Mouse (Mus musculus): ENCODE results near the gene Ankrd50. TPM values are rescaled to one million over a fixed set of nuclear protein-coding genes. Genes with fewer than 3 reads are reported as not detected.

Gene Ankrd50
- polyA plus RNA-seq, 1 experiment from 2014 or later: 6.5 TPM

DNA sequence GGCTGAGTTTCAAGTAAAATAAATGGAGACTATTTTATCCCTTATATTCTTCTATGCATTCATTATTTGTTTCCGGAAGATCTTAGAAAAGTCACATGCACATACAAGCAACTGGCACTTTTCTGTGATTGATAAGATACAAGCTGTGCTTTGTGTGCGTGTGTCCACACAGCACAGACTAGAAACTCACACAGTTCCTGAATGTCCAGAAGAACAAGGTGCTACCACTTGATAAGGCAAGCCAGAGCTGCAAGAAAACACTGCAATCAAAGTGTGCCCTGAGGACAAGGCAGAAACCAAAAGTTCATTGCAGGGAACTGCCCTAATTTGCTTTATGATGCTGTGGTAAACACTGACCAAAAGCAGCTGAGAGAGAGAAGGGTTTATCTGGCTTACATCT, 6.1 kb upstream of the Ankrd50 start:
- WGBS (ENCODE audit: insufficient replicate concordance): 26% methylated on average over 2 of the region's 2 CpGs
- Histone ChIP-seq H3K27me3 (replicated peaks) (peaks cover 4% of the 10 kb centered on the region), H3K9ac (no peak overlapping the region), H3K4me3 (no peak overlapping the region), H3K4me2 (no peak overlapping the region), H3K36me3 (no peaks in the 10 kb centered on the region), H3K4me1 (no peaks in the 10 kb centered on the region), H3K9me3 (replicated peaks) (no peaks in the 10 kb centered on the region), H3K27ac (no peak overlapping the region)
- no peak for ATAC-seq

DNA sequence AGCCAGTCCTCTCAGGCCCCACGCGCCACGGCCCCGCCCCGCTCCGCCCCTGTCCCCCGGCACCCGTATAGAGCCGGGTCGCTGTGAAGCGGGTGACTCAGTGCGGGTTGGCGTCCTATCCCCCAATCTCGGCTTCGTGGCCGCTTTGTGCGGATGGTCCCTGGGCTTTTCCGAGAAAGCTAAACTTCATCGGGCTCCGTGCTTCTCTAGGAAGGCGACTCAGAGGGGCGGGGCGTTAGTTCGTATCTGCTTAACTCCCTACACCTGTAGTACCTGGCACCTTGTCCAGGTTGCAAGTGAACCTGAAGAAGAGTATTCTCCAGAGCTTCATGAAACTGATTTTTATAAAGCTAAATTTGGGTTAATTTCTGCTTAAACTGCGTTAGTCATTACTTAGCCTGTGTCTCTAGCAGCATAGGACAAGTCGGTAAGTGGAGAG, 482 bp upstream of the Ankrd50 start:
- ATAC-seq: no peak
- Histone ChIP-seq H3K4me1 (peaks cover 27% of the 10 kb centered on the region), H3K4me3 (peak overlapping the region; percentile 80), H3K27me3 (replicated peaks) (peaks cover 4% of the 10 kb centered on the region), H3K4me2 (peak overlapping the region; percentile 98), H3K27ac (0 out of 2 replicates have a peak overlapping the region, but pooled peaks have one; percentile 45), H3K9me3 (replicated peaks) (no peaks in the 10 kb centered on the region), H3K36me3 (peaks cover 4% of the 10 kb centered on the region; the same call in 1 of the 2 replicates), H3K9ac (no peak overlapping the region)
- 3% methylated on average over 26 of the region's 26 CpGs for WGBS (ENCODE audit: insufficient replicate concordance)

DNA sequence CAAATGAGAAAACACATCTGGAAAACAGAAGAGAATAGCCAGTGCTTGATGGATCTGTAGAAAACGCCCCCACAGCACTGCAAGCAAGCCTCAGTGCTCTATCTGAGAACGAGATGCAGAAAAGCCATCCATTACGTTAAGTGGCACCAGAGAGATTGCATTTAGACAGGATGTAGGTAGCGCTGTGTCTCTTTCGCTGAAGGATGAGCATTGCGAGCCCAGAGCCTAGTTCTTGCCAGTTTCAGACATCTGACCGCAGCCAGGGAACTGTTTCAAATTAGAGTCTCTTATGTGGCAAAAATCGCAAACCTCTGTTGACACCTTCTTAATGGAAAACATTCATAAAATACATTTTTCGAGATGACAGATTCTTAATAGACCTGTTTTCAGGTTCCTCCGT, 1.1 kb downstream of the Ankrd50 start:
- 40% methylated on average over 10 of the region's 10 CpGs for WGBS (ENCODE audit: insufficient replicate concordance)
- Histone ChIP-seq H3K9ac (peak overlapping the region; percentile 85), H3K4me3 (peak overlapping the region; percentile 80), H3K4me1 (peaks cover 27% of the 10 kb centered on the region), H3K9me3 (replicated peaks) (no peaks in the 10 kb centered on the region), H3K27ac (no peak overlapping the region), H3K27me3 (replicated peaks) (peaks cover 4% of the 10 kb centered on the region), H3K36me3 (peaks cover 7% of the 10 kb centered on the region; the same call in 1 of the 2 replicates), H3K4me2 (peak overlapping the region; percentile 98)
- no peak for ATAC-seq

DNA sequence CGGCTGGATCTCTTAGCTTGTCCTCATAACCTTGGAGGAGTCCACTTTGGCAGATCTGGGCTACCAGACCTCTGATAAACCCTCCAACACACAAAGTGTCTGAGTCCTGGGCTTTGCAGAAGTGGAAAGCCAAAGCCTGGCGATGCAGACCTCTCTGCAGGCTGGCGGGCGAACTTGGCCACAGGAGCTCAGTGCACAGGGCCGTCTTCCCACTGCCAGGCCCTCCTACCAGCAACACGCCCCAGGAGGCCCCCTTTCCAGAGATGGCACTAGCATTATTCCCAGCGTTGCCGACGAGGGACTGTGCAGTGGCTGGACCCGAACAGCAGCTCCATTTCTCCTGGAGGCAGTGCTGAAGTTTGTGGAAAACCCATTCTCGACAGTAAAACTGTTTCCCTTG, 1.9 kb downstream of the Ankrd50 start:
- WGBS (ENCODE audit: insufficient replicate concordance): 67% methylated on average over 11 of the region's 11 CpGs
- no peaks in the 10 kb centered on the region for H3K9me3 ChIP-seq (replicated peaks)
- no peak for ATAC-seq
- H3K9ac ChIP-seq: no peak overlapping the region
- H3K27ac ChIP-seq: no peak overlapping the region
- H3K4me3 ChIP-seq: peak overlapping the region; percentile 80
- H3K36me3 ChIP-seq: peaks cover 7% of the 10 kb centered on the region; the same call in 1 of the 2 replicates
- H3K4me1 ChIP-seq: peaks cover 27% of the 10 kb centered on the region
- H3K4me2 ChIP-seq: peak overlapping the region; percentile 98
- peaks cover 4% of the 10 kb centered on the region for H3K27me3 ChIP-seq (replicated peaks)

DNA sequence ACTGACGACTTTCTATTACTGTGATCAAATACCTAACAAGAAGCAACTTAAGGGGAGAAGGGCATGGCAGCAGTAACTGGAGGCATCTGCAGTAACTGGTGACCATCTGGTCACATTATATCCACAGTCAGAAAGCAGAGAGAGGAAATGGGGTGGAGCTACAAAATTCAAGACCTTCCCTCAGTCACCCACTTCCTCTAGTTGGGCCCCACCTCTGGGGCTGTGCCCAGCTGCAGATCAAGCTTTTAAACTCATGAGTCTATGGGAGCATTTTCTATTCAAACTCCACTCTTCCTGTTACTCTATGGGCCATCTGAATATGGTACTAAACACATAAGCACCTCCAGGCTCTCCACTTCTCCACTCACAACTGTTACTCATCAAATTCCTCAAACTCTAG, 3.5 kb downstream of the Ankrd50 start:
- Histone ChIP-seq H3K4me2 (peak overlapping the region; percentile 8; the same call in 1 of the 2 replicates), H3K9ac (no peak overlapping the region), H3K4me3 (no peak overlapping the region; the same call in 1 of the 2 replicates), H3K27me3 (replicated peaks) (no peaks in the 10 kb centered on the region), H3K36me3 (peaks cover 11% of the 10 kb centered on the region), H3K27ac (no peak overlapping the region), H3K9me3 (replicated peaks) (no peaks in the 10 kb centered on the region), H3K4me1 (peaks cover 27% of the 10 kb centered on the region)
- 58% methylated on average over 1 of the region's 1 CpGs for WGBS (ENCODE audit: insufficient replicate concordance)
- no peak for ATAC-seq

DNA sequence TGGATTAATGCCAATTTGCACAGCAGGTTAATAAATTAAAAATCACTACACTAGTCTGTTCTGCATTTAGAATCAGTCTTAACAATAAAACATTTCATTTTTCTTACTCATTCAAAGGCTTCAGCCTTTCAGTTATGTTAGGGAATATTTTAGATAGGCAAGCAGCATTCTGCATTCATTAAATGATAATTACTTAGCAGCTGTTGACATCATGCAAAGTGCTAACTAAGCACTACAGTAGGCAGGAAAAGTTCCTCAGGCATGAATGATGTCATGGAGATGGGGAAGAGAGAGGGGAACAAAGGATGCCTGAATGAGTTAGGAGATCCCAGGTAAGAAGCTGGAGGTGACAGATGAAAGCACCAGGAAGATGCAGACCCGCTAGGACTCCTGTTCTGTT, 6.7 kb downstream of the Ankrd50 start:
- no peaks in the 10 kb centered on the region for H3K9me3 ChIP-seq (replicated peaks)
- no peak overlapping the region for H3K4me3 ChIP-seq
- ATAC-seq: no peak
- peaks cover 6% of the 10 kb centered on the region; the same call in 1 of the 2 replicates for H3K4me1 ChIP-seq
- no peak overlapping the region for H3K27ac ChIP-seq
- H3K9ac ChIP-seq: no peak overlapping the region
- no peak overlapping the region for H3K4me2 ChIP-seq
- peaks cover 11% of the 10 kb centered on the region for H3K36me3 ChIP-seq
- 47% methylated on average over 1 of the region's 1 CpGs for WGBS (ENCODE audit: insufficient replicate concordance)
- no peaks in the 10 kb centered on the region for H3K27me3 ChIP-seq (replicated peaks)

DNA sequence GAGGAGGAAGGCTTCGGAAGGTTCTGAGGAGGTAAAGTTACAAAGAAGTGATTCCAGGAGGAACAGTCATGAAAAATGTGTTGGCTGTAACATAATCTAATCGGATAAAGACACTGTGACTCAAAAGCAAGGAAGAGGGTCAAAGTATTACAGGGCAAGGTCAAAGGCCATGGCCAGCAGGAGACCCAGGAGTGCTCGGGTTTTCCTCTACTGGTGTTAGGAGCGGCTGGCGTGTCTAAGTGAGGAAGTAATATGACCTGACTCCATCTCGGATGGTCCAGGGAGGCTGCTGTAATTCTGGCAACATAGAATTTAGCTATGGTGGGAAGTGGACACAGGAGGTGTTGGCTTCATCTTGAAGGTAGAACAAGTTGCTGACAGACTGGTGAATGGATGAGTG, 9.1 kb downstream of the Ankrd50 start:
- Histone ChIP-seq H3K9ac (no peak overlapping the region), H3K4me2 (no peak overlapping the region), H3K4me1 (no peaks in the 10 kb centered on the region), H3K9me3 (replicated peaks) (no peaks in the 10 kb centered on the region), H3K27me3 (replicated peaks) (no peaks in the 10 kb centered on the region), H3K36me3 (peaks cover 8% of the 10 kb centered on the region), H3K27ac (no peak overlapping the region), H3K4me3 (no peak overlapping the region)
- 72% methylated on average over 6 of the region's 6 CpGs for WGBS (ENCODE audit: insufficient replicate concordance)
- ATAC-seq: no peak

DNA sequence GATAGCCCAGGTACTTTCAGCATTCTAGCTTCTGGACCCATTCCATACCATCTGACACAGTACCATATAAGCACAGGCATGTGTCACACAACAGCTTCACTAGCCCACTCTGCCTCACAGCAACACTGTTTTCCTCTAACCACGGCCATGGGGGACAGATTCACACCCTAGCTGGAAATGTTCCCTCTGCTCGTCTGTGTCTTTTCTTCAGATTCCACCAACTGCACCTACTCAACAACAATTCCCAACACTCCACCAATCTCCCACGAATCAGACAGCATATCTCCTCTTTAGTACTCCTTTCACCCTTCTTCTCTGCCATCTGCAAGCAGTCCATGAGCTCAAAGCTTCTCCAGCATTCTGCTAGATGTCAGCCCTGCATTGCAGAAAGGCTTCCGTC, 11.5 kb downstream of the Ankrd50 start:
- Histone ChIP-seq H3K27ac (no peak overlapping the region), H3K4me3 (no peak overlapping the region), H3K9ac (no peak overlapping the region), H3K36me3 (peaks cover 4% of the 10 kb centered on the region), H3K27me3 (replicated peaks) (no peaks in the 10 kb centered on the region), H3K9me3 (replicated peaks) (no peaks in the 10 kb centered on the region), H3K4me1 (no peaks in the 10 kb centered on the region), H3K4me2 (no peak overlapping the region)
- ATAC-seq: no peak
- 73% methylated on average over 4 of the region's 4 CpGs for WGBS (ENCODE audit: insufficient replicate concordance)

DNA sequence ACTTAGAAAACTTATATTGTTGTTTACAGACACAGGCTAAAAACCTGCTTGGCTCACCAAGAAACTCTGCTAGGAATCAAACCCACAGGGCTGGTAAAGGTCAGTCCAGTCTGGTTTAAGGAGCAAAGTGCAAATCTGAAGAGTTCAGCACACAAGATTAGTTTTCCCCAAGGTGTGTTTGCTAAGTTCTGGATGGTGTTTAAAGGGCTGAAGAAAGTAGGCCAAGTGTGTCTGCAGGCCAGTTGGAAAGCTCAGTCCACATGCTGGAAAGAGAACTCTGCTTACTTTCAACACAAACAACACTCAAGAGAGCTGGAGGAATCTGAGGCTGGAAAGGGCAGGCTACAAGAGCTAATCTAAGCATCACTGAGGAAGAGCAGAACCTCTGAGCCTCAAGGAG, 13.1 kb downstream of the Ankrd50 start:
- H3K27ac ChIP-seq: no peak overlapping the region
- H3K4me2 ChIP-seq: no peak overlapping the region
- ATAC-seq: no peak
- H3K9me3 ChIP-seq (replicated peaks): no peaks in the 10 kb centered on the region
- no peaks in the 10 kb centered on the region for H3K4me1 ChIP-seq
- no peaks in the 10 kb centered on the region for H3K27me3 ChIP-seq (replicated peaks)
- H3K9ac ChIP-seq: no peak overlapping the region
- H3K4me3 ChIP-seq: no peak overlapping the region
- H3K36me3 ChIP-seq: peaks cover 3% of the 10 kb centered on the region; the same call in 1 of the 2 replicates

DNA sequence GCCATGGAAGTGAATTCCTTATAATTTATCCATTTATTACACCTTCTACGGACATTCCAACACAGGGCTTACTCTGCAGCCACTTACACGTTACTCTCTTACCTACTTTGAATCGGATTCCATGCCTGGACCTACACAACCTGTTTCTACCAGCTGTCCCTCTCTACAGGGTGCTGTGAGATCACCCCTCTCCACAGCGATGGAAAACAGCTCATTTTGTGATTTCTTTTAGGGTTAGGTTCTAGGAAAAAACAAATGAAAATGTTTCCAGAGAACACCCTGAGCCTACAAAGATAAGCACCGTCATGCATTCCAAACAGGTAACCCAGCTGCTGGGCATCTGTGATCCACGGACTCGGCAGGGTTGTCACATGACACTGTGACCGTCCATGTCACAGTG, 16.5 kb downstream of the Ankrd50 start:
- Histone ChIP-seq H3K4me1 (no peaks in the 10 kb centered on the region), H3K9me3 (replicated peaks) (no peaks in the 10 kb centered on the region), H3K4me2 (no peak overlapping the region), H3K4me3 (no peak overlapping the region), H3K9ac (no peak overlapping the region), H3K36me3 (0 out of 2 replicates have a peak, but pooled peaks cover 5% of the 10 kb centered on the region), H3K27ac (no peak overlapping the region), H3K27me3 (replicated peaks) (no peaks in the 10 kb centered on the region)
- WGBS (ENCODE audit: insufficient replicate concordance): 78% methylated on average over 8 of the region's 8 CpGs
- ATAC-seq: no peak

DNA sequence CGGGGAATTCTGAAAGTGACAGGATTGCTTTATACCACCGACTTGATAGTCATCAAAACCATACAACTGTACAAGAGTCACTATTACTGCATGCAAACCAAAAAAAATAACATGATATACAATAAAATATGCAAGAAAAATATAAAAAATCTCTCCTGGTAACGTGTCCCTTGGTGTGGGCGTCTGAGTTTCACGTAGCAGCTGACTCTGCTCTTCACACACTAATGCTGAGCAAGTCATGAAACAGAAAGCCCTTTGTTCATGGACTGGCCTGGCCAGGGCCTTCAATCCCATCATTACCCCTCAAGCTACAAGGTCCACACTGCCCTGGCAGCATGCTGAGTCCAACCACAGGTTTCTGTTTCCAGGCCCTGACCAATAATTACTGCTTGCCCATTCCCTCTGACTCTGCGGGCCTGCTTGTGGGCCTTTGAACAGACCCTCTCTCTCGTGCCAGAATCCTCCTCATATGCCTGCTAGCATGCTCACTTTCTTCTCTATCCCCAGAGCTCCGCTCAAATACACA, 17.7 kb downstream of the Ankrd50 start:
- WGBS (ENCODE audit: insufficient replicate concordance): 74% methylated on average over 8 of the region's 8 CpGs
- no peak overlapping the region for H3K9ac ChIP-seq
- no peak overlapping the region for H3K27ac ChIP-seq
- peaks cover 14% of the 10 kb centered on the region; the same call in 1 of the 2 replicates for H3K36me3 ChIP-seq
- no peak overlapping the region for H3K4me3 ChIP-seq
- H3K4me1 ChIP-seq: no peaks in the 10 kb centered on the region
- no peak overlapping the region for H3K4me2 ChIP-seq
- no peaks in the 10 kb centered on the region for H3K27me3 ChIP-seq (replicated peaks)
- ATAC-seq: no peak
- no peaks in the 10 kb centered on the region for H3K9me3 ChIP-seq (replicated peaks)

DNA sequence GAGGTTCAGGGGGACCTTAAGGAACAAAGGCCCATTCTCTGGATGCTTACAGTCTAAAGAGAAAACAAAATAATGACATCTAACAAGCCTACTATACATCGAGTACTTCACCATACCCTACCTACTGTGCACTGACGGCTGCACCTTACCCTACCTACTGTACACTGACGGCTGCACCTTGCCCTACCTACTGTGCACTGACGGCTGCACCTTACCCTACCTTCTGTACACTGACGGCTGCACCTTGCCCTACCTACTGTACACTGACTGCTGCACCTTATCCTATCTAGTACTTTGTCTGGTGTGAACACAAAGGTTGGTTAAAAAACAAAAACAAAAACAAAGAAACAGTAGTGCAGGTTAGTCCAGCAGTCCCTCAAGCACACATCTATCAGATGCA, 18.5 kb downstream of the Ankrd50 start:
- ATAC-seq: no peak
- H3K4me2 ChIP-seq: no peak overlapping the region
- H3K36me3 ChIP-seq: peaks cover 14% of the 10 kb centered on the region; the same call in 1 of the 2 replicates
- H3K27me3 ChIP-seq (replicated peaks): no peaks in the 10 kb centered on the region
- no peaks in the 10 kb centered on the region for H3K4me1 ChIP-seq
- H3K9me3 ChIP-seq (replicated peaks): no peaks in the 10 kb centered on the region
- H3K9ac ChIP-seq: no peak overlapping the region
- H3K4me3 ChIP-seq: no peak overlapping the region
- no peak overlapping the region for H3K27ac ChIP-seq
- 76% methylated on average over 5 of the region's 5 CpGs for WGBS (ENCODE audit: insufficient replicate concordance)

DNA sequence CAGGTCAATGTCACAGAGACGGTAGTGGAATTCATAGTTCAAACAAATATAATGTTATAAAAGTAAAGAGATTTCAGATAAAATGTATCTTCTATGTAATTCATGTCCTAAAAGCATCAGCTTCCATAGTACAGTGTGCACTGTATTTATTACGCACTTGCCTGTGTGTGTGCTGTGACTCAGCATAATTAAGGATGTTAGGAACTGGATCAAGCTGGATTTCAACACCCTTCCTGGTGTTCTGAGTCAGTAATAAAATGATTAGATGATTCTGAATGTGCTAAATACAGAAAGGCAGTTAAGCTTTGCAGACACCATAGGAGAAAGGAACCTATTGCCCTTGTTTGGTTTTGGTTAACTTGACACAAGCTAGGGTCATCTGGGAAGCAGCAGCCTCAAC, 21.5 kb downstream of the Ankrd50 start:
- H3K4me1 ChIP-seq: no peaks in the 10 kb centered on the region
- H3K9me3 ChIP-seq (replicated peaks): no peaks in the 10 kb centered on the region
- H3K27ac ChIP-seq: no peak overlapping the region
- no peak overlapping the region for H3K4me3 ChIP-seq
- WGBS (ENCODE audit: insufficient replicate concordance): 87% methylated on average over 2 of the region's 2 CpGs
- H3K9ac ChIP-seq: no peak overlapping the region
- no peak for ATAC-seq
- H3K27me3 ChIP-seq (replicated peaks): no peaks in the 10 kb centered on the region
- H3K36me3 ChIP-seq: peaks cover 21% of the 10 kb centered on the region
- H3K4me2 ChIP-seq: no peak overlapping the region

All from liver, embryonic 12.5 days (tissue).